Mouse (Mus musculus): ENCODE measurements around the gene Rimkla. TPM values are rescaled to one million over a fixed set of nuclear protein-coding genes. Genes with fewer than 3 reads are reported as not detected.

Rimkla gene
- polyA plus RNA-seq, 1 experiment from 2014 or later: 4.6 TPM

GRCm38 (mm10) chr4:119417894-119418293 lies 74.5 kb downstream of the Rimkla start:
- no peaks in the 10 kb centered on the region for H3K36me3 ChIP-seq (ENCODE audit: control insufficient read depth, insufficient read depth)
- H3K4me1 ChIP-seq (ENCODE audit: control insufficient read depth, insufficient read depth, low read length): peaks cover 31% of the 10 kb centered on the region
- peak overlapping the region; percentile 26 for H3K27ac ChIP-seq (ENCODE audit: low read length)
- H3K27me3 ChIP-seq (ENCODE audit: control insufficient read depth, insufficient read depth, low read length): no peaks in the 10 kb centered on the region
- WGBS: 45% methylated on average over 3 of the region's 3 CpGs
- H3K4me3 ChIP-seq (ENCODE audit: low read length): no peak overlapping the region
- no peak overlapping the region for H3K4me2 ChIP-seq (ENCODE audit: low read depth, low read length)
- no peaks in the 10 kb centered on the region for H3K9me3 ChIP-seq (replicated peaks; ENCODE audit: control insufficient read depth, low read length)
- ATAC-seq (replicated peaks; ENCODE audit: extremely low read depth, insufficient read depth, low FRiP score): no peak
- H3K9ac ChIP-seq (ENCODE audit: low read length): no peak overlapping the region

- Histone ChIP-seq H3K4me1 (ENCODE audit: control insufficient read depth, insufficient read depth, low read length) (peaks cover 37% of the 10 kb centered on the region), H3K4me3 (ENCODE audit: low read length) (no peak overlapping the region), H3K27ac (ENCODE audit: low read length) (no peak overlapping the region; the same call in 1 of the 2 replicates), H3K4me2 (ENCODE audit: low read depth, low read length) (no peak overlapping the region), H3K9ac (ENCODE audit: low read length) (no peak overlapping the region), H3K9me3 (replicated peaks; ENCODE audit: control insufficient read depth, low read length) (no peaks in the 10 kb centered on the region), H3K36me3 (ENCODE audit: control insufficient read depth, insufficient read depth) (no peaks in the 10 kb centered on the region), H3K27me3 (ENCODE audit: control insufficient read depth, insufficient read depth, low read length) (no peaks in the 10 kb centered on the region)
- ATAC-seq (replicated peaks; ENCODE audit: extremely low read depth, insufficient read depth, low FRiP score): no peak
- 70% methylated on average over 3 of the region's 3 CpGs for WGBS
Measured at GRCm38 (mm10) chr4:119417270-119417669, 75.2 kb downstream of the Rimkla start.

Other genes with a start within 250 kb of the Rimkla start
- not detected in 2 replicates for gene Cldn19, start 237.2 kb downstream of the Rimkla start, polyA plus RNA-seq (2015; fragmentation: Nextera tagmentation; extraction: Ambion mirVana)
- gene Ybx1, start 198.0 kb downstream of the Rimkla start, polyA plus RNA-seq (2015; fragmentation: Nextera tagmentation; extraction: Ambion mirVana): 501 and 547 TPM in 2 replicates
- 36.7 and 43.2 TPM in 2 replicates for gene Ppih, start 172.1 kb downstream of the Rimkla start, polyA plus RNA-seq (2015; fragmentation: Nextera tagmentation; extraction: Ambion mirVana)
- gene Ccdc30, start 77.1 kb downstream of the Rimkla start, polyA plus RNA-seq (2015; fragmentation: Nextera tagmentation; extraction: Ambion mirVana): 3.8 and 4.0 TPM in 2 replicates
- gene Ppcs, start 70.2 kb downstream of the Rimkla start, polyA plus RNA-seq (2015; fragmentation: Nextera tagmentation; extraction: Ambion mirVana): 30.3 and 32.6 TPM in 2 replicates
- 0.28 and 0.42 TPM in 2 replicates for gene Zmynd12, start 69.8 kb downstream of the Rimkla start, polyA plus RNA-seq (2015; fragmentation: Nextera tagmentation; extraction: Ambion mirVana)
- 20.2 and 21.5 TPM in 2 replicates for gene Foxj3, start 44.4 kb upstream of the Rimkla start, polyA plus RNA-seq (2015; fragmentation: Nextera tagmentation; extraction: Ambion mirVana)
- gene Frg2f1, start 46.9 kb upstream of the Rimkla start, polyA plus RNA-seq (2015; fragmentation: Nextera tagmentation; extraction: Ambion mirVana): 3.1 and 5.6 TPM in 2 replicates
- 1.5 TPM in 1 of 2 replicates, not detected in the other for gene Guca2a, start 145.1 kb upstream of the Rimkla start, polyA plus RNA-seq (2015; fragmentation: Nextera tagmentation; extraction: Ambion mirVana)
- 2.4 TPM in 1 of 2 replicates, not detected in the other for gene Guca2b, start 166.3 kb upstream of the Rimkla start, polyA plus RNA-seq (2015; fragmentation: Nextera tagmentation; extraction: Ambion mirVana)
- gene Hivep3, start 241.2 kb upstream of the Rimkla start, polyA plus RNA-seq (2015; fragmentation: Nextera tagmentation; extraction: Ambion mirVana): 6.1 and 9.4 TPM in 2 replicates